Mouse (Mus musculus) splenic B cell, adult 2 months (primary cell): ENCODE data around the gene Efna1.
A peak's percentile ranks its signal among the peaks of the same experiment; 100 is the strongest.

ENCODE experiments used
- DNase-seq: peaks from one replicate; pipeline ENCODE4 v3.0.0-alpha.2; 2011; ENCODE audit warnings: low read depth, low spot score
- H3K27me3 ChIP-seq: 2 replicates; pipeline ENCODE4 v1.6.1; 2012; ENCODE audit warnings: mild to moderate bottlenecking, low read length, moderate library complexity, mixed read lengths; ENCODE audit not compliant: control insufficient read depth, poor library complexity, insufficient read depth, severe bottlenecking
- H3K36me3 ChIP-seq: 2 replicates; pipeline ENCODE4 v1.6.1; 2012; ENCODE audit warnings: mild to moderate bottlenecking, low read length, moderate library complexity, mixed read lengths; ENCODE audit not compliant: control insufficient read depth, poor library complexity, insufficient read depth, severe bottlenecking

Gene Efna1

GRCm38 (mm10) chr3:89277281-89278021 is 3.5 kb downstream of the Efna1 start:
- Histone ChIP-seq H3K36me3 (no peaks in the 10 kb centered on the region), H3K27me3 (no peaks in the 10 kb centered on the region)
- DNase-seq: no peak

GRCm38 (mm10) chr3:89276061-89276460 is 4.9 kb downstream of the Efna1 start:
- DNase-seq: no peak
- Histone ChIP-seq H3K27me3 (no peaks in the 10 kb centered on the region), H3K36me3 (no peaks in the 10 kb centered on the region)

- DNase-seq: no peak
These were observed 9.2 kb downstream of the Efna1 start for GRCm38 (mm10) chr3:89271760-89272159.

GRCm38 (mm10) chr3:89270891-89271290 is 10.1 kb downstream of the Efna1 start:
- no peaks in the 10 kb centered on the region for H3K27me3 ChIP-seq
- DNase-seq: no peak
- H3K36me3 ChIP-seq: no peaks in the 10 kb centered on the region; the same call in 1 of the 2 replicates

More at GRCm38 (mm10) chr3:89271760-89272159, 9.2 kb downstream of the Efna1 start:
- H3K36me3 ChIP-seq: no peaks in the 10 kb centered on the region; the same call in 1 of the 2 replicates
- H3K27me3 ChIP-seq: no peaks in the 10 kb centered on the region

GRCm38 (mm10) chr3:89270051-89270755 is 10.7 kb downstream of the Efna1 start, which contains the start of gene Slc50a1:
Slc50a1 (minus strand) TSS chr3:89270570.
- DNase-seq: peak; percentile 70
- no peaks in the 10 kb centered on the region for H3K27me3 ChIP-seq
- no peaks in the 10 kb centered on the region; the same call in 1 of the 2 replicates for H3K36me3 ChIP-seq

- DNase-seq: no peak
- Histone ChIP-seq H3K27me3 (no peaks in the 10 kb centered on the region), H3K36me3 (no peaks in the 10 kb centered on the region; the same call in 1 of the 2 replicates)
These were observed 12.0 kb downstream of the Efna1 start for GRCm38 (mm10) chr3:89268916-89269315.

GRCm38 (mm10) chr3:89266439-89266893 is 14.5 kb downstream of the Efna1 start:
- Histone ChIP-seq H3K36me3 (no peaks in the 10 kb centered on the region; the same call in 1 of the 2 replicates), H3K27me3 (no peaks in the 10 kb centered on the region)
- peak; percentile 80 for DNase-seq

GRCm38 (mm10) chr3:89262417-89262816 is 18.5 kb downstream of the Efna1 start:
- DNase-seq: no peak
- no peaks in the 10 kb centered on the region for H3K27me3 ChIP-seq
- H3K36me3 ChIP-seq: no peaks in the 10 kb centered on the region; the same call in 1 of the 2 replicates

- Histone ChIP-seq H3K36me3 (no peaks in the 10 kb centered on the region), H3K27me3 (no peaks in the 10 kb centered on the region)
- no peak for DNase-seq
These were observed 20.7 kb downstream of the Efna1 start for GRCm38 (mm10) chr3:89260211-89260610.

- DNase-seq: no peak
- no peaks in the 10 kb centered on the region for H3K36me3 ChIP-seq
- H3K27me3 ChIP-seq: no peaks in the 10 kb centered on the region
These were observed 21.9 kb downstream of the Efna1 start, which contains the start of gene Dpm3 for GRCm38 (mm10) chr3:89259076-89259475. Dpm3 (plus strand) TSS chr3:89259358.

GRCm38 (mm10) chr3:89256177-89256576 is 24.8 kb downstream of the Efna1 start:
- Histone ChIP-seq H3K27me3 (no peaks in the 10 kb centered on the region), H3K36me3 (no peaks in the 10 kb centered on the region)
- no peak for DNase-seq

- no peaks in the 10 kb centered on the region for H3K27me3 ChIP-seq
- no peak for DNase-seq
- no peaks in the 10 kb centered on the region for H3K36me3 ChIP-seq
These were observed 25.9 kb downstream of the Efna1 start for GRCm38 (mm10) chr3:89254994-89255393.

GRCm38 (mm10) chr3:89251365-89251895 is 29.5 kb downstream of the Efna1 start:
- DNase-seq: peak; percentile 82
- Histone ChIP-seq H3K36me3 (peaks cover 4% of the 10 kb centered on the region; the same call in 1 of the 2 replicates), H3K27me3 (no peaks in the 10 kb centered on the region)

GRCm38 (mm10) chr3:89250435-89251040 is 30.4 kb downstream of the Efna1 start:
- peak; percentile 86 for DNase-seq
- no peaks in the 10 kb centered on the region for H3K27me3 ChIP-seq
- H3K36me3 ChIP-seq: peaks cover 4% of the 10 kb centered on the region; the same call in 1 of the 2 replicates
